Mouse (Mus musculus) adrenal gland, postnatal 4 days (tissue): ENCODE data around the gene D930048N14Rik. TPM values are rescaled to one million over a fixed set of nuclear protein-coding genes. Genes with fewer than 3 reads are reported as not detected.
"Not testable (repeated sequence)": the region's sequence is repeated elsewhere in the genome, so short reads cannot be mapped to it uniquely, and the experiment has no call there.

ENCODE experiments used
- DNase-seq, 2 experiments: peaks; one replicate each; pipeline ENCODE4 v3.0.0; 2021 to 2022; ENCODE audit warnings: low spot score in 2 of 2, mixed read lengths in 2 of 2
- total RNA-seq, 2 experiments: library from RNA; stranded (reverse); gene quantifications; 2 replicates each; pipeline ENCODE4 v1.2.3; 2021

Gene D930048N14Rik
- total RNA-seq, 2 experiments from 2014 or later: 3.5 to 4.1 TPM

GRCm38 (mm10) chr11:51690597-51690996 lies 39.8 kb downstream of the D930048N14Rik start:
- DNase-seq: not testable (repeated sequence)

- no peak for DNase-seq
Measured at GRCm38 (mm10) chr11:51694984-51695383, 44.2 kb downstream of the D930048N14Rik start.

GRCm38 (mm10) chr11:51702831-51703230 lies 52.1 kb downstream of the D930048N14Rik start:
- DNase-seq: no peak

GRCm38 (mm10) chr11:51703379-51703998 lies 52.7 kb downstream of the D930048N14Rik start:
- no peak for DNase-seq

- DNase-seq: no peak
Measured at GRCm38 (mm10) chr11:51706451-51706850, 55.7 kb downstream of the D930048N14Rik start.

GRCm38 (mm10) chr11:51707080-51707479 lies 56.3 kb downstream of the D930048N14Rik start:
- DNase-seq: no peak

Other genes with a start within 250 kb of the D930048N14Rik start
- gene Phykpl, start 66.2 kb upstream of the D930048N14Rik start, total RNA-seq: 10 to 100 TPM; 39.2 to 42.2 TPM
- 100 to 1,000 TPM; 350 to 387 TPM for gene Hnrnpab, start 44.1 kb upstream of the D930048N14Rik start, total RNA-seq
- 10 to 100 TPM; 73.2 to 74.9 TPM for gene Nhp2, start 31.2 kb upstream of the D930048N14Rik start, total RNA-seq
- gene Rmnd5b, start 15.1 kb upstream of the D930048N14Rik start, total RNA-seq: 10 to 100 TPM; 41.5 to 50.0 TPM
- 10 to 100 TPM; 19.8 to 26.5 TPM for gene N4bp3, start 112 bp upstream of the D930048N14Rik start, total RNA-seq
- gene 0610009B22Rik, start 37.9 kb downstream of the D930048N14Rik start, total RNA-seq: 10 to 100 TPM; 44.8 to 45.4 TPM
- 10 to 100 TPM; 31.8 to 33.1 TPM for gene Sec24a, start 112.7 kb downstream of the D930048N14Rik start, total RNA-seq
- gene Sar1b, start 112.7 kb downstream of the D930048N14Rik start, total RNA-seq: 10 to 100 TPM; 68.7 to 79.2 TPM
- 10 to 100 TPM; 16.0 to 16.2 TPM for gene Jade2, start 206.7 kb downstream of the D930048N14Rik start, total RNA-seq